Mouse (Mus musculus) gonadal fat pad, adult 2 months (tissue): Measurements from ENCODE around the gene Acvr2b. TPM values are rescaled to one million over a fixed set of nuclear protein-coding genes. Genes with fewer than 3 reads are reported as not detected.

Source experiments
- DNase-seq: peaks from one replicate; pipeline ENCODE4 v3.0.0-alpha.2; 2012; ENCODE audit warnings: low read depth
- polyA plus RNA-seq: library from polyadenylated mRNA; depleted of rRNA; stranded (reverse); fragments of >200 nt; gene quantifications from 2 replicates; pipeline ENCODE4 v1.2.3, GENCODE M21; 2012; rRNA removed

Gene Acvr2b
- polyA plus RNA-seq, 1 experiment = 5.3 TPM

- DNase-seq = peak; percentile 20
Observed at GRCm38 (mm10) chr9:119473608-119474164, 71.8 kb downstream of the Acvr2b start.

GRCm38 (mm10) chr9:119474717-119475611 lies 73.0 kb downstream of the Acvr2b start:
- DNase-seq = no peak

DNA sequence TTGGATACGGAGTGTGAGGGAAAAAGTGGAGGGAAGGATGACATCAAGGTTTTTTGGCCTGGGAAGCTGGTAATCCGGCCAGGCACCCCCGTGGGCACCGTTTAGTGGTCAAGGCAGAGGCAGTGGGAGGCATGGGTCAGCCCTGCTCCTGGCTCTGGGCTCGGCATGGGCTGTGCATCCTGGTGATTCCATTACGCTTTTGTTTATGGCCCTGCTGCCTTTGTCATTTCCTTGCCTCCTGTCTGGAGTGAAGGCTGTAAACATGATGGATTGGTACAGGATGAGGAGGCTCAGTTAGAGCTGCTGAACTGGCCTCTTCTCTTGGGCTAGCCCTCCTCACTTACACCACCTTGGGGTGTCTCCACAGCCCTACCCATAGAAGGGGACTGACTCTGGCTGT lies 75.8 kb downstream of the Acvr2b start:
- no peak for DNase-seq

GRCm38 (mm10) chr9:119478345-119478744 lies 76.4 kb downstream of the Acvr2b start:
- DNase-seq = no peak

GRCm38 (mm10) chr9:119479297-119479696 lies 77.4 kb downstream of the Acvr2b start:
- no peak for DNase-seq

DNA sequence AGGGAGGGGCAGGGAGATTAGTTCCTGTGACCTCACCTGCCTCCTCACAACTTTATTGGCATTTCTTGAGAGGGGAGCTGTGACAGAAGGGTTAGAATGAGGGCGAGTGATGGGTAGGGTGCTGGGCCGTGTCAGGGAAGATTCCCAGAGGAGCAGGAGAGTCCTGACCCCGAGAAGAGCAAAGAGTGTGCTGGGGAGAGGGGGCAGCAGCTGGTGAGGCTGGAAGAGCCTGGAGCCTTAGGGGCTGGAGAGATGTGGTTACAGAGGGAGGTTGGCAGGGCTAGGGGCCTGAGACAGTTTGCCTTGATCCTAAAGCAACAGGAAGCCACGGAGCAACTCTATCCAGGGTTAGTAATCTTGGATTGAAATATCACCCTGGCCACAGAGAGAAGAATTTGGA lies 79.7 kb downstream of the Acvr2b start:
- DNase-seq = no peak

- DNase-seq = no peak
Observed at GRCm38 (mm10) chr9:119483554-119484353, 81.8 kb downstream of the Acvr2b start.

DNA sequence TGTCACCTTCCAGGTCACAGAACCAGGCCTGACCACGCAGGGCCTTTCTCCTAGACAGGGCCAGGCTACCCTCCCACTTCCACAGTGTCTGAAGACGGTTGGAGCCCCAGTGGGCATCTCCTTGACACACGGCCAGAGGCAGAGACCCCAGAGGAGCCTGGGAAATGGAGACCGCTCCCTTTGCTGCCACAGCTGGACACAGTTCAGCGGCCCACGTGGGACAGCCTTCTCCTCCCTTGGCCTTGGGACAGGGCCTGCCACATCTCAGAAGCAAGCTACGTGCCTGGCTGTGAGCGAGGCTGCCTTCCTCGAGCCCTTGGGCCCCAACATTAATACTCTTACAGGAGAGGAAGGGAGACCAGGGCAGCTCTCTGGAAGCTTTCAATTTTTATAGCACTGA lies 82.5 kb downstream of the Acvr2b start:
- no peak for DNase-seq

Other genes with a start within 250 kb of the Acvr2b start
- gene Acaa1b, start 245.0 kb upstream of the Acvr2b start, polyA plus RNA-seq = 30.0 and 48.1 TPM in 2 replicates
- gene Gm47289, start 243.0 kb upstream of the Acvr2b start, polyA plus RNA-seq = 0.05 TPM in 1 of 2 replicates, not detected in the other
- gene Slc22a13, start 193.0 kb upstream of the Acvr2b start, polyA plus RNA-seq = 0.09 TPM in 1 of 2 replicates, not detected in the other
- 19.3 and 19.4 TPM in 2 replicates for gene Oxsr1, start 79.7 kb upstream of the Acvr2b start, polyA plus RNA-seq
- 192 and 217 TPM in 2 replicates for gene Acaa1a, start 62.4 kb upstream of the Acvr2b start, polyA plus RNA-seq
- 33.9 and 40.7 TPM in 2 replicates for gene Myd88, start 60.7 kb upstream of the Acvr2b start, polyA plus RNA-seq
- gene Xylb, start 44.7 kb upstream of the Acvr2b start, polyA plus RNA-seq = 12.8 and 24.9 TPM in 2 replicates
- 1.9 and 2.2 TPM in 2 replicates for gene Slc22a14, start 36.6 kb upstream of the Acvr2b start, polyA plus RNA-seq
- 5.4 TPM in 2 replicates for gene Exog, start 42.8 kb downstream of the Acvr2b start, polyA plus RNA-seq
- 0.92 and 0.93 TPM in 2 replicates for gene Scn5a, start 176.9 kb downstream of the Acvr2b start, polyA plus RNA-seq